Mouse (Mus musculus): Measurements from ENCODE around the gene Tmem104.

Gene Tmem104

GRCm38 (mm10) chr11:115167631-115168249 is 19.5 kb upstream of the Tmem104 start:
- DNase-seq, result no peak

- DNase-seq, result no peak
Observed at GRCm38 (mm10) chr11:115169430-115169829, 17.9 kb upstream of the Tmem104 start.

DNA sequence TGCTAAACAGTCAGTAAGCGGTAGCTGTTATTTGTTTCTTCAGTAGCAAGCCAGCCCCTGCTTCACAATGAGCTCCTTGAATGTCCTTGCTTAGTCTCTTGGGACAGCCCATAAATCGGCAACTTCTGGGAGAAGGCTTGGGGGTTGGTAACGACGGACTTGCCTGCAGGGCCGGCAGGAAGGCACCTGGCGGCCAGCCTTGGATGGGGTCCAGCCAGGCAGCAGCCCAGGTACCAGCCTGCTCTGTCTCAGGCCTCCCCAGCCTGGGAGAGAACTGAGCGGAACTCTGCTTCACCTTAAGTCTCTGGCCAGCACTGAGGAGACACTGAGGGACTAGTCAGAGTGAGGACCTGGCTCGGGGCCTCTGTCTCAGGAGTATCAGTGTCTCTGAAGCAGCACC is 16.2 kb upstream of the Tmem104 start:
- no peak for DNase-seq

GRCm38 (mm10) chr11:115172825-115173287 is 14.4 kb upstream of the Tmem104 start:
- DNase-seq, result no peak

GRCm38 (mm10) chr11:115173549-115174339 is 13.5 kb upstream of the Tmem104 start:
- DNase-seq, result peak; percentile 60

GRCm38 (mm10) chr11:115176399-115177190 is 10.7 kb upstream of the Tmem104 start:
- no peak for DNase-seq

- no peak for DNase-seq
Observed at GRCm38 (mm10) chr11:115177559-115178195, 9.6 kb upstream of the Tmem104 start.

- DNase-seq, result no peak
Observed at GRCm38 (mm10) chr11:115178766-115179165, 8.5 kb upstream of the Tmem104 start.

- no peak for DNase-seq
Observed at GRCm38 (mm10) chr11:115179191-115179590, 8.1 kb upstream of the Tmem104 start.

DNA sequence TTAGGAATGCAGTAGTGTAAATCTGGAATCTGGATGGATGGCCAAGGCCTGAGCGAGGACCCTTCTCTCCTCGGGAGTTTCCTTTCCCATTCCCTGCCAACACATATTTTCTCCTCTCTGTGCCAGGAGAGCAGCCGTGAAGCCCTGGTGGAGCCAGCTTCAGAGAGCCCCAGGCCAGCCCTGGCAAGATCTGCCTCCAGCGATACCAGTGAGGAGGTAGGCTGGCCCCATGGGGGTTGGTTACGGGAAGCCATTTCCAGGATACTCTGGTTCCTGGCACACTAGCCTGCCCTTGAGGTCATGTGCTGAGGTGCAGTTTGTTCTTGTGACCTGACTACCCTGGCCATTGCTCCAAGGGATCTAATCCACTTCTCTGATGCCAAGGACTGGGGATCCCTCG is 7.4 kb upstream of the Tmem104 start:
- no peak for DNase-seq

DNA sequence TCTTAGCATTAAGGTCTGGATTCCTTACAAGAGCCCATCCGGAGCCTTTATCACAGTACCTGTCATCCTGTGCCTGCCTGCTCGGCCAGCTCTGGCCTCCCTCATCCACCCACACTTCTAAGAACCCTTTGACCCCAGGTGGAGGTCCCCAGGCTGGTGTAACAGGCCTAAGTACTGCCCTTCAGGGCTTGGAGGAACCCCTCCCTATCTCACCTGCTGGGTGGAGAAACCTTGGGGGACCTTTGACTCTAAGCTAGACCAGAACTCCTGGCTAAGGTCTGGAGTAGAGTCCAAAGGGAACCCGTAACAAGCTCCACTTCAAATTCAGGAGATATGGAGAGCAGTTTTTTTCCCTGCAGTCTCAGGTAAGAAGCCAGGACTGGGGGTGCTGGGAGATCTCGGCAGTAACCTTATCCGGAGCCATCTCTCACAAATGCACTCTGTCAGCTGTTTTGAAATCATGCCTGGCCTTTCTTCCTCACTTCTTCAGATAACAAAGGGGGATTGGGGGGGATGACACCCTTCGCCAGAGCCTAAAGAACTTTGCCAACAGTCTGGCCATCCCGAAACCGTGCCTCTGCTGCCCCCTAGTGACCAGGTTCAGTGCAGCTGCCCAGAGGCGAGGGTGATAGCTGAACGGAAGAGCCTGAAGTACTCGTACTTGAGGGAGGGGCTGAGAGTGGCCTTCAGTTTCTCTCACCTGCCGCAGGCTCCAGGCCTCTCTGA is 5.2 kb upstream of the Tmem104 start:
- DNase-seq, result peak; percentile 93

- DNase-seq, result peak; percentile 47
Observed at GRCm38 (mm10) chr11:115184973-115185372, 2.3 kb upstream of the Tmem104 start.

- peak; percentile 36 for DNase-seq
Observed at GRCm38 (mm10) chr11:115187693-115188092, 406 bp downstream of the Tmem104 start, which contains the start of gene Nat9. Gene Nat9, minus strand, starts transcription at chr11:115187859.

DNA sequence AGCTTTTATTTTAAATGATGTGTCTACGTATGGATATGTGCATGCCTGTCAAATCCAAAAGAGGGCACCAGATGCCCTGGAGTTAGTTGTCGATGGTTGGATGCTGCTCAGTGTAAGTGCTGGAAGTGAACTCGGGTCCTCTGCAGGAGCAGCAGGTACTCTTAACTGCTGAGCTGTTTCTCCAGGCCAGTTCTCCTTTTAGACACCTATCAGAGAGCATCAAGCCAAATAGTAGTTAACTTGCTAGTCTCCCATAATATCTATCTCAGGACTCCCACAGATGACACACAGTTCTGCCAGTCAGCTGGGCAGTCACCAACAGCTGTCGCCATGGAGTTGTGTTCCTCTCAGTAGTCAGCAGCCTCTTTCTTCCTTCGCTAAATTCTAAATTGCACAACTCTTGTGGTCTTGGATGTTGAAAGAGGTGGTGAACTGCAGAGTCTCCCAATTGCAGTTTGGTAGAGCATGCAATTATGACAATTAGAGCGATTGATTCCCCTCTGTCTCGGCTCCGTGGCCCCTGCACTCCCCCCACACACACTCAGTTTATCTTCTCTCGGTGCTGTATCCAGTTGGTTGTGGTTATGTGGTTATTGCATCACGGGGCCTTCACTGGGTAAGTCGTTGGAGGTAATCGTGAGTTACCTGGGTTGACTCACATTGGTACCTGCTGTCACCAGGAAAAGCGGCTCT is 1.4 kb downstream of the Tmem104 start:
- DNase-seq, result no peak

GRCm38 (mm10) chr11:115189304-115189703 is 2.0 kb downstream of the Tmem104 start:
- no peak for DNase-seq

DNA sequence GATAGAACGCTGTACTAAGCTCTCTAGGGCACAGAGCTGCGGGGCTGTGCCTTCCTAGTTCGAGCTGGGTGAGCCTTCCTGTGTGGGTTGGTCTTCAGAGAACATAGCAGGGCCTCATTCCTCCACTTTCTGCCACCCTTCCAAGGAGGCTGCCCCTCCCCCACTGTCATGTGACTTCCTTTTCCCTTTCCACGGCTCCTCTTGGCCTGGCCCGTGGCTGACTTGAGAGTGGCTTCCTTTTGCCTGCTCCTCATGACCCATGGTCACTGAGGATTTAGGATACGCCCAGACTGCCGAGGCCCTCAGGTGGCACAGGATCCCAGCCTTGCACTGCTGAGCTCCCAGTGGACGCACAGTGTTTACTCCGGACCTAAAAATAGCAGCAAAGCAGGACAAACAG is 4.9 kb downstream of the Tmem104 start:
- peak; percentile 37 for DNase-seq

DNA sequence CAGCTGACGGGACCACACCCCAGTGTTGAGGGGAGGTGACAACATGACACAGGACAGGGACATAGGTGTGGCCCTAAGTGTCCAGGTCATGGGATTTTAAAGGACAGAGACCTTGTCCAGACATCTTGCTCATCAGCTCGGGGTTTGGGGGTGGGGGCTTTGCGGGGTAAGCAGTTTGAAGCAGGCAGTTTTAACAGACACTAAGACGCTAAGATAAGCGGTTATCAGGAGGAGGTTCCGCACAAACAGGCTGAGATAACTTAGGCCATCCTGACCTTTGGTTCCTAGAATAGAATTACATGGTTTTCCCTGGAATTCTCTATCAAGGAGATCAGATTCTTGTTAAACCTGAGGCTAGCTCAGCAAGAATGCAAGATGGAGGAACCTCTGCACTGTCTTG is 7.4 kb downstream of the Tmem104 start:
- no peak for DNase-seq

GRCm38 (mm10) chr11:115195933-115196332 is 8.6 kb downstream of the Tmem104 start:
- DNase-seq, result no peak

DNA sequence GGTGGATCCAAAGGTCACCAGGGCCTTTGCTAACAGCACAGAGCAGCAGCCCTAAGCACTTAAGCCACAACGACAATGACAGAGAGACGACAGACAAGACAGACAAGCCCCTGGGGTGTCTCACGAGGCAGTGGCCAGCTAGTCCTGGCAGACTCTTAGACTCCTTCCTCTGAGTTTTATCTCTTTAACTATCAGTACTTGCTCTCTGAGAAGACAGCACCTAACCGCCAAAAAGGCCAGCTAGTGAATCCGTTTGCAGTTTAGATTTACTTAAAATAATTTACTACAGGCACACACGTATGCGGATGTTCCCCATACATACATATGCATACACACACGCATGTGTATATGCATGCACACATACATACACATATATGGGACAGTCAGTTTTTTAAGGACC is 10.3 kb downstream of the Tmem104 start:
- no peak for DNase-seq

- DNase-seq, result no peak
Observed at GRCm38 (mm10) chr11:115198932-115199384, 11.7 kb downstream of the Tmem104 start.

DNA sequence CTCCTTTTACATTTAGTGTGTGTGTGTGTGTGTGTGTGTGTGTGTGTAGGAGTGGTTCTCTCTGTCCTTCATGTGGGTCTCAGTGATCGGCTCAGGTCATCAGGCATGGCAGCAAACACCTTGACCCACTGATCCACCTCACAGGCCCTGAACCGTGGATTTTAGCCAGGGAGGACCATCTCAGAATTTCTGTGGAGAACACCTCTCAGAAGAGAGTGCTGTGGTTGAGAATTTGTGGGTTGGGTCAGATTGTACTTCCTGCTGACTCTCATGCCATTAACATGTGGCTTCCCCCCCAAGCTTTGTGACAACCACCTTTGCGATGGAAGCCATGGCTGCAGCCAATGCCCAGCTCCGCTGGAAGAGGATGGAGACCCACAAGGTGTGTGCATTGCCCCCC is 13.2 kb downstream of the Tmem104 start:
- no peak for DNase-seq

DNA sequence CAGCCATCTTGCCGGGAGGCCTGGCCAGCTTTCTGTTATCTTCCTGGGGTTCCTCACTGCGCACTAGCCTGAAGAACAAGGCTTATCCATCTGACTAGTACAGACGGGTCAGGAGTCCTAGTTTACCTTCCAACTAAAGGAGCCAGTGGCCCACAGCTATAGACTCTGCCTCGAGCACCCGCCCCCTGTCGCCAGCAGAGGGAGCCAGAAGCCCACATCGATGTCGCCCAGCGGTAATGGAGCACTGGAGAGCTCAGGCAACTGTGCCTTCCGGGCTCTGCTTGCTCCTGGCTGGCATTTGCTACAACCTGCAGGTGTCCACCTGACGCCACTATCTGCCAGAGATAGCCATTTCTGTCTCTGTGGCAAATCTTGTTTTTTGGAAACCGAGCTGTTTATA is 15.0 kb downstream of the Tmem104 start:
- peak; percentile 87 for DNase-seq

Measured in thymus, postnatal 14 days (tissue).